Mouse (Mus musculus) T-helper 1 cell (primary cell): ENCODE data around the gene Vmn1r55.

ENCODE experiments used
- in situ Hi-C: fragments of 300-600 bp; cut with MboI, MseI; formaldehyde crosslinking; loops from one replicate; pipeline ENCODE4 v1.15.1; 2025; ENCODE audit warnings: high pct_unique_total_duplicates

Vmn1r55 gene

DNA sequence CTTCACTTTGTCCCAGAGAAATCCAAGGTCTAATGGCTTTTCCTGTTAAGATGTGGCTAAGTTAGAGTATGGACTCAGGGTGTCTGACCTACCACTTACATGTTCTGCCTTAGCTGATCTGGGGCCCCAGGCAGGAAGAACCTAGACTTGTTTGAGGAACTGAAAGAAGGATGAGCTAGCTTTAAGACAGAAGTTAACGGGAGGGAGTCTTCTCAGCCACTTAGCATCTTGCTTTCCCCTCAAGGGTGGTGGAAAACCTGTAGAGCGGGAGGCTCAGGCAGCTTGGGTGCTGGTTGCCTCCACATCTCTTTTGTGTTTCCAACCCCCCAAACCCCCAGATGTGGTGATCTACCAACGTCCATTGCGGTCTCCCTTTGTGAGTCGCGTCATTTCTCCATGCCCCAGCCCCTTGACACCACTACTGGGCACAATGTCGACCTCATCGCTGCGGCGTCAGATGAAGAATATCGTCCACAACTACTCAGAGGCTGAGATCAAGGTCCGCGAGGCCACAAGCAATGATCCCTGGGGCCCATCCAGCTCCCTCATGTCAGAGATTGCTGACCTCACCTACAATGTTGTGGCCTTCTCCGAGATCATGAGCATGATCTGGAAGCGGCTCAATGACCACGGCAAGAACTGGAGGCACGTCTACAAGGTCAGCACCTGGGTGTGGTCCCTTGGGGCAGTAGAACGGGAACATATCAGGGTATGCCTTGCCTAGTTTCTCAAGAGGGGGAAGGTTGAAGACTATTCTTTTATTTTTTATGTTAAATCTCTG lies 66.0 kb downstream of the Vmn1r55 start:
- in situ Hi-C loops = loop anchor here (25.0 kb wide), 2 partner anchors 1079 to 1304 kb away; partner anchors contain the start of genes Smim17, Zfp28, Zfp444 and Zfp787

- in situ Hi-C loops = loop anchor here (25.0 kb wide), 2 partner anchors 1080 to 1305 kb away; partner anchors contain the start of genes Smim17, Zfp28, Zfp444 and Zfp787
Measured at GRCm38 (mm10) chr7:5081939-5082338, 67.5 kb downstream of the Vmn1r55 start.

GRCm38 (mm10) chr7:5081241-5081640 lies 68.2 kb downstream of the Vmn1r55 start:
- in situ Hi-C loops = loop anchor here (25.0 kb wide), 2 partner anchors 1081 to 1306 kb away; partner anchors contain the start of genes Smim17, Zfp28, Zfp444 and Zfp787

GRCm38 (mm10) chr7:5080815-5081214 lies 68.7 kb downstream of the Vmn1r55 start:
- in situ Hi-C loops = loop anchor here (25.0 kb wide), 2 partner anchors 1081 to 1306 kb away; partner anchors contain the start of genes Smim17, Zfp28, Zfp444 and Zfp787

GRCm38 (mm10) chr7:5080010-5080751 lies 69.3 kb downstream of the Vmn1r55 start, which contains the start of gene Epn1:
Epn1 (plus strand) TSS chr7:5080235.
- in situ Hi-C loops = loop anchor here (25.0 kb wide), 2 partner anchors 1082 to 1307 kb away; partner anchors contain the start of genes Smim17, Zfp28, Zfp444 and Zfp787

DNA sequence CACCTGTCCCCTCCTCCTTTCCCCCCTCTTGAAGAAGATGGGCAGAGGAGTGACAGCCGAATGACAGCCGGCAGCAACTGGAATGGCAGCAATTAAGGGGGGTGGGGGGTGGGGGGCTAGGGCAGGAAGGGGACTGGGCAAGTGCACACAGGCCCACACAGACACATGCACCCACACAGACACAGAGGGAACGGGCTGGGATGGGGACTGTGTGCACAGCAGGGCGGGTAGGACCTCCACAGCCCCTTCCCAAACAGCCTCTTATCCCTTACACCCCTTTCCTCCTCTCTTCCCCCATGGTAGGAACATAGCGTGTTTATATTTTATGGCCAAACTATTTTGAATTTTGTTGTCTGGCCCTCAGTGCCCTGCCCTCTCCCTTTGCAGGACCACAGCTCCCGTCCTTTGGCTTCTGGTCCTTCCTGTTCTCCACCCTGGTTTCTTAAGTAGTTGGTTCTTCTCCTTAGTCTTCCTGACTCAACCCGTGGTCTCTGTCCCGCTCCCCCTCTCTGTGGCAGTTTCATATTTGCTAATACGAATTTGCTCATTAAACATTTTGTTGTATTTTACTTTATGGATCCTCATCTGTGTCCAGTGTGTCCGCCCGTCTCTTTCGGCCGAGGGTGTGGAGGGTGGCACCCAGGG lies 70.0 kb downstream of the Vmn1r55 start:
- in situ Hi-C loops = loop anchor here (25.0 kb wide), 2 partner anchors 1083 to 1308 kb away; partner anchors contain the start of genes Smim17, Zfp28, Zfp444 and Zfp787
